Mouse (Mus musculus) embryonic fibroblast, embryonic 13.5 days (primary cell): ENCODE data around the gene Gm49378.

Source experiments
- CTCF ChIP-seq: IDR thresholded peaks from 2 replicates; pipeline ENCODE4 v1.5.1; 2011; ENCODE audit warnings: mild to moderate bottlenecking, control low read depth, low read length, moderate library complexity, borderline replicate concordance; ENCODE audit not compliant: insufficient read depth
- POLR2A ChIP-seq: IDR thresholded peaks from 2 replicates; pipeline ENCODE4 v1.6.1; 2011; ENCODE audit warnings: low read depth, mild to moderate bottlenecking, control low read depth, low read length, moderate library complexity

GRCm38 (mm10) chr14:55605743-55606459 lies 31.8 kb downstream of the Gm49378 start:
- TF ChIP-seq CTCF (no peak), POLR2A (no peak)
